Mouse (Mus musculus) urinary bladder, postnatal 4 days (tissue): ENCODE measurements around the gene Map2.

Experiments used
- DNase-seq, 2 experiments: peaks; one replicate each; pipeline ENCODE4 v3.0.0; 2021 to 2022; ENCODE audit warnings: low spot score in 2 of 2

Map2 gene

DNA sequence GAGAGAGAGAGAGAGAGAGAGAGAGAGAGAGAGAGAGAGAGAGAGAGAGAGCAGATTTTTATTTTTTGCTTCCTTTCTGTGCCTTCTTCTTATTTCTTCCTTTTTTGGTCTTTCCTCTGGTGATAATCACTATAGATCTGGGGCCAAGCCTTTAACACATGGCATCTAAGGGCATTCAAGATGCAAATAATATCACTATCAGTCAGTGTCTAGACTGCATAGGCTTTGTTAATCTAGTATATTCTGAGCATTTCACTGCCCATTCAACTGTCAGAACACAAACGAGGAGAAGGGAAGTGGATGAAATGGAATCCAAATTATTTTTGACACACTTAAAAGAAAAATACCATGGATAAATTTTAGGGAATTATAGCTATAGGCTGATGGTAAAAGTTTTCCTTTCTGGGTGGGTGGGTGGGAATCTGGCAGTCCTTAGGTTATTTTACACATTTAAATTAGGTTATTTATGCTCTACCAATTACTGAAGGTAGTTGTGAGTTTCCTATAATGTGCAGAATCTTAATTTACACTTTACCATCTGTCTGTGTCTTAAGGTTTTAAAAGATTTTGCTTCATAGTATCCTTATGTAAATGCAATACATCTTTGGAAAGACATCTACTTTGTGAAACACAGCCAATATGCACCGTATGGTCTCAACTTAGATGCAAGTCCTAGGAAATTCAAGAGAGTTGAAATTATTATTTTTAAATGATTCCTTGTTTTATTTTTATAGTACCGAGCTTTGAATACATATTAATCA lies 117.2 kb downstream of the Map2 start:
- DNase-seq: no peak

GRCm38 (mm10) chr1:66299376-66299775 lies 124.3 kb downstream of the Map2 start:
- DNase-seq: no peak

DNA sequence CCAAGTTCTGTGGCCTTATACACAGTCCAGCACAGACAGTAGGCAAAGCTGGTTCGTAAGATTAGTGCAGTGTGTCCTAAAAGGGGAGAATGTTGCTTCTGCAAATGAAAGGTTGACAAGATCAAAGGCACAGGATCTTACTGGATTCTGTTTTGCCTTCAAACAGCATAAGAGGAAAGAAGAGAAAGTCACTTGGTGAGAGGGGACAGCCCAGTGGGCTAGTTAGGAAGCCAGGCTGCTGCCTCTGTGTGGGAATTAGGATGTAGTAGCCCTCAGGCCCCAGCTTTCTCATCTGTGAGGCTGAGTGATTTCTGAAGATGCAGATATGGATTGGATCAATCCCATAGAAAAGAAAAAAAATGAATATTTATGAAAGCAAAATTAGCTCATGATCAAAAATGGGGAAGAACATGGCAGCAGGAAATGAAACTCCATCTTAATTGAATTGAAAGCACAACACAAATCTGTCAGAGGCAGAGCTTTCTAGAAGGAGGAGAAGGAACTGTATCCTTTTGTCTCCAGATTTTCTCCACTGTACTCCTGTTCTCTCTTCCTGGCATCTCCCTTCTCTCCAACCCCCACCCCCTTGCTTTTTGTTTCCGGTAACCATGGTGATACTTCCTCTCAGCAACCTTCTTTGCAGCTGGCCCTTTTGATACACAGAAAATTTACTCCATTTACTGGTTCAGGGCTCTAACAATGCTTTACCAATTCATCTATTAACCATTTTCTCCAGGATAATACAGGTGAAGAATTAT lies 145.5 kb downstream of the Map2 start:
- no peak for DNase-seq

DNA sequence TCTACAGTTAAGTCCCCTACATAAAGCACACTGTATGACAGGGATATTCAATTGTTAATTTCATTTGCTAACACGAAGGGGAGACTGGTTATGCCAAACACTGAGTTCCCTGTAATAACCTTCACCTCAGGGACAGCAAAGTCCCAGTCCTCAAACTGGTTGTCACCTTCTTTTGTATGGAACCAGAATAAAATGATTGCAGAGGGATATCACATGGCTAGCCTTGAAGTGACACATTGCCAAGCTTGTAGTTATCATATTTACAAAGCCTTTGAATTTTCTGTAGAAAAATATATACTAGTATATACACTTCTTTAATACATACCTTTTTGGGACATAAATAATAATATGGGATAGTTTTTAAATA lies 146.0 kb downstream of the Map2 start:
- no peak for DNase-seq

DNA sequence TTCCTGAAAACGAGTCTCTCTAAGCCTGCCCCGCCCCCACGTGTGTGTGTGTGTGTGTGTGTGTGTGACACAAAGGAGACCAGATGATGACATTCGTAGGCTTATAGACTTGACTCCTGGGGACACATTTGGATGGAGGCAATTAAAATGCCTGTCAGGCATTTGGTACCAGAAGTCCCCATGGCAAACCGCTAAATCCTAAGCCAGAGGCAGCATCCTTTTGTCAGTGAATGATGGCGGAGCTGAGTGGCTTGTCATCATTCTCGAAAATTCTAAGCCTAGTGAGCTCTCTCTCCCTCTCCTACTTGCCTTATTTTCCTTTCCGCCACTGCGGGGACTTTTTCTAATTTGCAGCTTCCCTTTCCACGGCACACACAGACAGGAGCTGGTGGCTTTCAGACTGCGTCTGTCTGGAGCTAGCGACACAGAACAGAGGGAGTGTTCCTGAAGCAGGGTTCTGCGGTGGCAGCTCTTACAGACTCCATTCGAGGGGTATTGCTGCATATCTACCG lies 146.6 kb downstream of the Map2 start:
- DNase-seq: no peak

DNA sequence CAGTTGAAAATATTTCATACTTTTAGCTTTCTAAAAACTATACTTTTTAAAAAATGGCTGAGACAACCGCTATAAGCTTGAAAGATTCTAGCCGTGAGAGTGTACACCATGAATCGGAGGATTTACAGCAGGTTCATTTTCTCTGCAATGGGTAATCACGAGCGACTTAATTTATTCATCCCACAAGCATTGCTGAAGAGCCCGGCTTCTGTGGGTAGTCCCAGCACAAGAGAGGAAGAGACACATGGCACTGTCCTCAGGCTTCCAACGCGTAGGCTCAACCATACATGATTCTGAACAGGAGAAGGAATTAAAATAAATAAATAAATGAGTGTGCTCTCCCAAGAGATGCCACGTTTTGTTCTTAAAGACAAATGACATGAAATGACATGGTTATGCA lies 148.4 kb downstream of the Map2 start:
- no peak for DNase-seq

- DNase-seq: no peak
Measured at GRCm38 (mm10) chr1:66324951-66325350, 149.9 kb downstream of the Map2 start.

DNA sequence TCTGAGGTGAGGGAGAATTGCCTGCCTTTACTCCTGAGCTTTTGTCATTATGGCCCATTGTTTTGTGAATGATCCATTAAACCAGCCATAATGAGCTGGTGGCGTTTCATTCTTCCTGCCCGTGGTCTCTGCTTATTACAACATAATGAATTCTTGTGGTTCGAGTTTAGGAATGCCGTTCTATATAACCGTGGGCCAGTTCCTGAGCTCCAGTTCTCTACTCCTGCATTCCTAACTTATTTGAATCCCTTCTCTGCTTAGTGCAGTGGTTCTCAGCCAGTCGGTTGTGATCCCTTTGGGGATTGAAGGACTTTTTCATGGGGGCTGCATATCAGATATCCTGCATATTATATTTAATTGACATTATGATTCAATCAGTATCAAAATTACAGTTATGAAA lies 153.9 kb downstream of the Map2 start:
- DNase-seq: no peak

GRCm38 (mm10) chr1:66329534-66329933 lies 154.5 kb downstream of the Map2 start:
- no peak for DNase-seq

DNA sequence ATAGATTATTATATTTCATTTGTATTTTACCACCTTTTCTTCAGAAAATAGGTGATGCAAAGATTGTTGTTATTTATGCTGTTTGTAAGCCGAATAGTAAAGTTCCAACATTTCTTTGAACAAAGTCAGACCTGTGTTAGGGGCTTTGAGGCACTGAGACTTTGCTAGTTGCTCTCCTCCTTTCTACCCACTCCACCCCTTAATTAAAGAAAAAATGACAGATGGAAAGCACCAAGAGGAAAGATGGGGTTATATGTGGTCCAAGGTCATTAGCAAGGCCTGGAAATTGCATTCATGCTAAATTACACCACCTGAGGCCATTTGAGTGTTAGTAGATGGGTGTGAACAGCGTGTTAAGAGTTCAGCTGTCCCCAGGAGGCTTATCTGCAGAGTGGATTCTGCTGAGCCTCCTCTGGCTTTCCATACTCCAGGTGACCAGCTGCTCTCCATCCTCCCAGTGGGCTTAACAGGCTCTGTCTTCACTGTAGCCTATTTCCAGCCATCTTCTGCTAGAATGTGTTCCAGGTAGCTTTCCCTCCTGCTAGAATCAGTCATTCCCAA lies 160.7 kb downstream of the Map2 start:
- DNase-seq: no peak

- no peak for DNase-seq
Measured at GRCm38 (mm10) chr1:66339213-66339612, 164.1 kb downstream of the Map2 start.

DNA sequence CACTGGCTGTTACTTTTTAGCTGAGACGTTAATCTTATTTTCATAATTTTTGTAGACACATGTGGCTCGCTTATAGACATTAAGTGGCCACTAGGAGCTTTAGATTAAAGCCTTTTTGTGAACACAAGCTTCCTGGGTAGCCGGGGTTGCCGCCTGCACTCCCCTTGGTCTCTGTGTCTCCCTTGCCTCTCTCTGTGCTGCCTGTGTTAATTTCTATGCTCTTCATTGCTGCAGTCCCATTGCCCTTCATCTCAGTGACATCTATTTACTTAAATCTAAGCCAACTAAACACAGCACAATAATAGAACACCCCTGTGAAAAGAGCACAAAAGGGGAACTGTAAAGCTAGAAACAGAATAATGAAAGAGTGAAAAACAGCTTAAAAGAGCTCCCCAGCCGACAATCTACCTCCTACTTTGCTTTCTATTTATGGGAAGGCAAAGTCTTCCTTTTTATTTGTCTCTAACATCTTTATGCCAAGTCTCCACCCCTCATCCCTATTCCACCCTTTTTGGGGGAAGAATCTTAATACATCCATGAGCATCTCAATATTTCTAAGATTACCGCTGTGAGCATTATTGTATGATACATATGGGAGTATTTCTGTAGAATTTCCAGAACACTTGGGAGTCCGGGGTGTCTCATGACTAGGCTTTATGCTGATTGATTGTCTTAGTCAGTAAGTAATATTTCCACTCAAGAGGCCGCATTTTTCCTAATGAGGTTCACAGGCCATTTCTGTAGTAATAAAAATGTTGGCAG lies 173.5 kb downstream of the Map2 start:
- DNase-seq: no peak

- DNase-seq: no peak
Measured at GRCm38 (mm10) chr1:66349166-66349835, 174.2 kb downstream of the Map2 start.

DNA sequence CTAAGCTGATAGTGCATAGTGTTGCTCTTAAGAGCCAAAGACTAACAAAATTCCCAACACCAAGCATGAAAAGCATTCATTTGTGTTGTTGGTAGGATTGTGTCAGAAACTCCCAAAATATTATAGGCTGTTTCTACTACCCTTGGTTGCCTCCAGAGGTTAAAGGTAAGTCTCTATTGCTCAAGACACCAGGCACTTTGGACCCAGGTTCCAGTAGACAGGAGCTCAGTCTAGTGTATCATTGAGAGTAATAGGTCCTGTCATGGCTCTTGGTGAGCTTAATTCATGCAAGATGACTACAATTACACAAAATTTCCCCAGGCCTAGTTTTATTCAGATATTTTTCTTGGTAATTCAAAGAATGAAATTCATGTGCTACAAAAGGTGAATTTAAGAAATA lies 176.3 kb downstream of the Map2 start:
- no peak for DNase-seq

- no peak for DNase-seq
Measured at GRCm38 (mm10) chr1:66361799-66362198, 186.7 kb downstream of the Map2 start.

- DNase-seq: no peak
Measured at GRCm38 (mm10) chr1:66363285-66363684, 188.2 kb downstream of the Map2 start.

- no peak for DNase-seq
Measured at GRCm38 (mm10) chr1:66364386-66364785, 189.3 kb downstream of the Map2 start.

DNA sequence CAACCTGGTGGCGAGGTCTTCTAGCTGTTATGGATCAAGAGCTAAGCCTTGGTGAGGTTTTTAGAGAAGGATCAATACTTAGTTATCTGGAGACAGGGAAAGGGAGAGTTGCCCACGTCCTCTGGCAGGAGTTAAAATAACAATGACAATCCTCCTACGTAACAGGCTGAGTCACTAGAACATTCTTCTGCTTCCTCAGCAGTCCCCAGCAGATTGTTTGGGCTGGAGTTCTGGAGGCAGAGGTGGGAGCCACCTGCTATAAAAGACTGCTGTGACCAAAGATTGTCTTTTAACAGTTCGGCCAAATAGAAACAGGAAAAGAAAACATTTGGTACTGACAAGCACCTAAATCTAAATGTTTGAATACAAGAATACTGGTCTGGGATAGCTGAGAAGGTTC lies 190.5 kb downstream of the Map2 start:
- DNase-seq: no peak

DNA sequence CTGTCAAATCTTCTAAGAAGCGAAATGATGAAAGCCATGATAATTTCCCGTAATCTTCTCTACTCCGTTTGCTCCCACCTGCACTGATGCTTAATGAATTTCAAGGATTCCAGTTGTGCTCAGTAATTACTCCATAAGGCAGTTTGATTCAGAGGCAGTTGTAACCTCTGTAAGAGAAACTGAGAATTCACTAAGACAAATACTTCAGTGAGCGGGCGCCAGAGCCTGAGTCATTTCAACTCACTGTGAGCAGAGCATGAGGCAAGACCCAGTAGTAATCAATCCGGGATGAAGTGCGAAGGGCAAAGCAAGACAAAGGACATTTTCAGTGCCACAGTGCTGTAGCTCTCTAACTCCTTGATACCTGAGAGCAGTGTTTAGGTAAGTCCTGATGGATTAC lies 194.4 kb downstream of the Map2 start:
- DNase-seq: no peak

- no peak for DNase-seq
Measured at GRCm38 (mm10) chr1:66371371-66371770, 196.3 kb downstream of the Map2 start.

- DNase-seq: no peak
Measured at GRCm38 (mm10) chr1:66386321-66386720, 211.2 kb downstream of the Map2 start.
